Mouse (Mus musculus): ENCODE measurements around the gene Atp2b4. TPM values are rescaled to one million over a fixed set of nuclear protein-coding genes. Genes with fewer than 3 reads are reported as not detected.
"Not testable (repeated sequence)": the region's sequence is repeated elsewhere in the genome, so short reads cannot be mapped to it uniquely, and the experiment has no call there.

The Atp2b4 gene
- total RNA-seq, 2 experiments from 2014 or later, result 34.4 to 38.8 TPM

DNA sequence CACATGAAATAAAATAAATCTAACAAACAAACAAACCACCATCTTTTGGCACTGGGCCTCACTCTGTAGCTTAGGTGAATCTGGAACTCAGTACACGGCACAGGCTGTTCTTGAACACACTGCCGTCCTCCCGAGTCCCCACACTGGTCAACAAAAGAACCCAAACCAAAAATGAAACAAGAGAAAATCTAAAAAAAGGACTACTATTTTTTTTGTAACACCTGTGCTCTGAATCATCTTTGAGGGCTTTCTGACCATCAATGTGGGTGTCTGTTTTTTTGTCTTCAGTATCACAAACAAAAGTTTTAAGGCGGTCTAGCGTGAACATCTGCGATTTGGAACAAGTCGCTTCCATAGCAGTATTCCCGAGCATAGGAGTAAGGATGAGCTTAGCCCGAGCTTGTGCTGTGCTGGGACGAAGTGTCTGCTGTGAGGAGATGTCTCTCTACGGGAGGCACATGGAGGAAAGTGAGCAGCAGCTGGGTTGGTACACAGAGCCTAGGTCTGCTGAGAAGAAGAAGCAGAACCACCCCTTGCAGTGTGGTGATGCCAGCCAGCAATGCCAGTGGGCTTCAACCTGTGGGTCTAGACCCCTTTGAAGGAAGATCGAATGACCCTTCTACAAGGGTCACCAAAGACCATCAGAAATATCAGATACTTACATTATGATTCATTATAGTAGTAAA lies 102.8 kb downstream of the Atp2b4 start:
- intact Hi-C loops (cut with DNase I), result no loop called here
- no peak for DNase-seq

DNA sequence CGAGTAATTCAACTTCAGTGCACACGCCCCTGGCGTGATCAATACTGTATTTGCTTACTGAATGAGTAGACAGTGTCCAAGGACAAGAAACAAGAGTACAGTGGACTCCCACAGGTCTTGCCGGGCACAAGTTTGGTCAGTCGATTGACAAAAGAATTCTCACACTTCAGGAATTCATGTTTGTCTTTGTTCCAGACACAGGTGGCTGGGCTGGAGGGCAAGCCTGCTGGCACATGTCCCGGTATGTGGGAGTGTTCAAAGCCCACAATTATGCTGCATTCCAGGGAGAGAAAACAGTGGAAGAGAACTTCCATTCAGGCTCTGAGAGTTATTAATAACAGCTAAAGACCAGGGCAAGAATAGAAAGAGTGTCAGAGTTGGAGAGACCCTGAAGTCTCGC lies 104.9 kb downstream of the Atp2b4 start:
- intact Hi-C loops (cut with DNase I), result no loop called here
- DNase-seq, result peak; percentile 57 to 79

- DNase-seq, result peak in 1 of 2 experiments; percentile 47
These were observed 106.0 kb downstream of the Atp2b4 start for GRCm38 (mm10) chr1:133694876-133695275.

GRCm38 (mm10) chr1:133694301-133694700 lies 106.5 kb downstream of the Atp2b4 start:
- DNase-seq, result no peak
- intact Hi-C loops (cut with DNase I), result no loop called here

More at GRCm38 (mm10) chr1:133694876-133695275, 106.0 kb downstream of the Atp2b4 start:
- intact Hi-C loops (cut with DNase I), result no loop called here

- intact Hi-C loops (cut with DNase I), result no loop called here
These were observed 107.2 kb downstream of the Atp2b4 start for GRCm38 (mm10) chr1:133693536-133694114.

DNA sequence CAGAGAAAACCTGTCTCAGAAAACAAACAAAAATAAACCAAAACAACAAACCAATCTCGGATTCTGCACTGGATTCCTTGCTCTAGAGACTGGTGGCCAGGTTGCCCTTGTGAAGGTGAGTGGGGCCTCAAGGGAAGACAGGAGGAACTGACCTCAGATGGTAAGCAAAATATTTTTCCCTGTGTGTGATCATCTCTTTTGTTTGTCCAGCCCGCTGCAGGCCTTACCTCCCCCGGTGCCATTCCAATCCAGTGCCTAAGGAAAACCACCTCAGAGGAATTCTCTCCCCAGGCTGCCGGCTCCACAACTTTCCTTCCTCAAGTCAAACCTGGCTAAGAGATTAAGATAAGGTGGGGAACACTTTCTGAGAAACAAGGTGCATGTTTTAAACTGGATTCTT lies 108.6 kb downstream of the Atp2b4 start:
- intact Hi-C loops (cut with DNase I), result no loop called here
- DNase-seq, result no peak

More at GRCm38 (mm10) chr1:133693536-133694114, 107.2 kb downstream of the Atp2b4 start:
- no peak for DNase-seq

GRCm38 (mm10) chr1:133691046-133691445 lies 109.8 kb downstream of the Atp2b4 start:
- DNase-seq, result no peak
- intact Hi-C loops (cut with DNase I), result no loop called here

DNA sequence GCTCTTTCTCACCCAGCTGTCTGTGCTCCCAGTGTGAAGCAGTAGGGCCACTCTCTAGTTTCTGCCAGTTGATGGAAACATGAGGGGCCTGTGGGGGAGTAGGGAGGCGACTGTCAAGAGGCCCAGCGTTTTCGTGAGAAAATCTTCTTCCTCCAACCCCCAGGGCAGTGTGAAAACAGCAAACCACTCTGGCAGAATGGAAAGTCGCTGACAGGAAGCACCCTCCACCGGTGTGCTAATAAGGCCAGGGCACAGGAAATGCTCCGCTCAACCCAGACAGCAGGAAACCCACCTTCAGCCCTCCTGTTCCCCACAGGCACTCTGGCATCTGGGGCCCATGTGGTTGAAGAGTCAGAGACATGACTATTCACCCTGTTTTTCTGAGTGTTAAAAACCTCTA lies 110.9 kb downstream of the Atp2b4 start, which contains the start of gene Lax1:
Gene Lax1 (minus strand): TSS at position 212 of the 400 bp plus-strand sequence.
- intact Hi-C loops (cut with DNase I), result no loop called here
- DNase-seq, result no peak

DNA sequence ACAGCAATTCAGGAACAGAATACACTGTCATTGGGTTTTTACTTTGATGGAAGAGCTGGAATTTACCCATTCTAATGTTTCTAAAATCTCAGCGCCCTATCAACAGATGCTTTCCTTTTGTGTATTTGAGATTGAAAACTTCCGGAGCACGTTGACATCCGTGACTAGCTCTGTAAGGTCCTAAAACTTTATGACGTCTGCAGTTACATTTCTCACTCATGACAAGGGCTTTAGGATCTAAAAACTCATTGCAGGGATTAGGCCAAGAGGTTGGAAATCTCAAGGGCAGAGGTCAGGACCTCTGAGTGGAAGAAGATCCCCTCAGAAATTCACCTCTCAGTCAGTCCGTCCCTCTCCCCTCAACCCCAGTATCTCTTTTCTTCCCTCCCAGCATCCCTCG lies 112.5 kb downstream of the Atp2b4 start:
- DNase-seq, result no peak
- intact Hi-C loops (cut with DNase I), result no loop called here

DNA sequence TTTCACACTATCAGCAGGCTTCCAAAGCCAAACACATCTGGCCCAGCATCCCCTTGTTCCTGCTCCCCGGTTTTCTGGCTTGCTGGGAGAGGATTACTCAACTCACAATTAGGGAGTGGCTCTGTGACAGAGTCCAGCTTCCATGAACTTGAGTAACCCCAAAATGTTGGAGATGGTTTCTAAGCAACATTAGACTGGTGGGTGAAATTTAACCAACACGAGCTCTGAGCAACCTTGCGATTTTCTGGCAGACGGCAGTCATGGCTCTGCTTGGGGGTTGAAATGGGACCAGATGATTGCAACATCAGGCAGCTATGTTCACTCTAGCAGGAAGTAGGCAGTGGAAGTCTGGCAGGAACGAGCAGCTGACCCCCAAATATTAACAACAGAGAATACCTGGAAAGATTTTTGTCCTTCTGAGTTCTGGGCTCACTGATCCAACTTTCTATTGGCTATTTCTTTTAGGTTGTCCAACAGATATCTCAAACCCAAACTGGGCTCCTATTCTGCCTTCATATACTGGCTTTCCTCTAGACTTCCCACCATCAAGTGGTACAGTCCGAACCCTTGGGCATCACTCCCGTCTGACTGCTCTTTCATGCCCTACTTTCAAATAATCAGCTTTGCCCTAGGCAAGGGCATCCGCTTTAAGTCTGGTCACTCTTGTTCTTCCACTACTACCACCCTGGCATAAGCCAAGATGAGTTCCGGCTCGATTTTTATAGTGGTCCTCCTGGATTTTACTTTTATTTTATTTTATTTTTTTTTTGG lies 114.9 kb downstream of the Atp2b4 start:
- peak; percentile 70 to 71 for DNase-seq
- intact Hi-C loops (cut with DNase I), result no loop called here

DNA sequence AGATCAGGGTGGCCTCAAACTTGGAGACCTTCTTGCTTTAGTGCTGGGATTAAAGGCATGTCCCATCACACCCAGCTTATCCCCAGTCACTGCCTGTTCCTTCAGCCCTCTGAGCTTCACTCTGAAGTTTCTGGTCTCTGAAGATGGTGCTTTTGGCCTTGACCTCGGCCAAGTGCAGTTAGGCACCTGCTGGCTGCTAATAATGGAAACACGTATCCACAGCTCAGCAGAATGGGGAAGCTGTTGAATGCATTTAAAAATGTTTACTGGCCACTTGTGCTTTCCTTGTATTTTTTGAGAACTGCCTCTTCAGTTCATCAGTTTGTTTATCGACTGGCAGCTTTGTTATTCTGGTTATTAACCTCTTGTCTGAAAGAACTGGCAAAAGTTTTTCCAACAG lies 129.0 kb downstream of the Atp2b4 start:
- DNase-seq, result no peak
- intact Hi-C loops (cut with DNase I), result no loop called here

- intact Hi-C loops (cut with DNase I), result no loop called here
- DNase-seq, result no peak
These were observed 129.6 kb downstream of the Atp2b4 start for GRCm38 (mm10) chr1:133671266-133671665.

GRCm38 (mm10) chr1:133670776-133671175 lies 130.1 kb downstream of the Atp2b4 start:
- no peak for DNase-seq
- intact Hi-C loops (cut with DNase I), result no loop called here

GRCm38 (mm10) chr1:133670190-133670589 lies 130.7 kb downstream of the Atp2b4 start:
- intact Hi-C loops (cut with DNase I), result no loop called here
- DNase-seq, result no peak

GRCm38 (mm10) chr1:133668618-133669017 lies 132.2 kb downstream of the Atp2b4 start:
- DNase-seq, result no peak
- intact Hi-C loops (cut with DNase I), result no loop called here

GRCm38 (mm10) chr1:133667721-133668120 lies 133.1 kb downstream of the Atp2b4 start:
- DNase-seq, result no peak
- intact Hi-C loops (cut with DNase I), result no loop called here

- intact Hi-C loops (cut with DNase I), result not testable (repeated sequence)
These were observed 135.1 kb downstream of the Atp2b4 start for GRCm38 (mm10) chr1:133665713-133666112.

GRCm38 (mm10) chr1:133664203-133664970 lies 136.5 kb downstream of the Atp2b4 start:
- DNase-seq, result no peak
- intact Hi-C loops (cut with DNase I), result no loop called here

More at GRCm38 (mm10) chr1:133665713-133666112, 135.1 kb downstream of the Atp2b4 start:
- not testable (repeated sequence) for DNase-seq

GRCm38 (mm10) chr1:133663427-133663826 lies 137.4 kb downstream of the Atp2b4 start:
- intact Hi-C loops (cut with DNase I), result no loop called here
- no peak for DNase-seq

DNA sequence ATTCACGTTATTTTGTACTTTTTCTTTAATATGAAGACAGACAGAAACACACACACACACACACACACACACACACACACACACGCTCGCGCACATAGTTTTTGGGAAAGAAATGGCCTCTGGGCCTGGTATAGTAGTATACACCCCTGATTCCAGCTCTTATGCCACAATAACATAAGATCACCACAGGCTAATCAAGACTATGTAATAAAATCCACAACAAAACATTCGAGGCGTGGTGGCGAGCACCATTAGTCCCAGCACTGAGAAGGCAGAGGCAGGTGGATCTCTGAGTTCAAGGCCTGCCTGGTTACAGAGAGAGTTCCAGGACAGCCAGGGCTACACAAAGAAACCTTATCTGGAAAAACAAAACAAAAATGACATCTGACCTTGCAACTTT lies 137.9 kb downstream of the Atp2b4 start:
- no peak for DNase-seq
- intact Hi-C loops (cut with DNase I), result no loop called here

Measured in heart, postnatal 10 days (tissue).